Mouse (Mus musculus) megakaryocyte, embryonic 14.5 days (primary cell): Measurements from ENCODE around the gene Rbfox2.

Source experiments
- FLI1 ChIP-seq: IDR thresholded peaks from 2 replicates; pipeline ENCODE4 v1.6.1; 2012; ENCODE audit warnings: low read length, inconsistent platforms, mixed read lengths
- GATA1 ChIP-seq: IDR thresholded peaks from 3 replicates; pipeline ENCODE4 v1.6.1; 2012; ENCODE audit warnings: mixed read lengths, low read length, inconsistent platforms, borderline replicate concordance

DNA sequence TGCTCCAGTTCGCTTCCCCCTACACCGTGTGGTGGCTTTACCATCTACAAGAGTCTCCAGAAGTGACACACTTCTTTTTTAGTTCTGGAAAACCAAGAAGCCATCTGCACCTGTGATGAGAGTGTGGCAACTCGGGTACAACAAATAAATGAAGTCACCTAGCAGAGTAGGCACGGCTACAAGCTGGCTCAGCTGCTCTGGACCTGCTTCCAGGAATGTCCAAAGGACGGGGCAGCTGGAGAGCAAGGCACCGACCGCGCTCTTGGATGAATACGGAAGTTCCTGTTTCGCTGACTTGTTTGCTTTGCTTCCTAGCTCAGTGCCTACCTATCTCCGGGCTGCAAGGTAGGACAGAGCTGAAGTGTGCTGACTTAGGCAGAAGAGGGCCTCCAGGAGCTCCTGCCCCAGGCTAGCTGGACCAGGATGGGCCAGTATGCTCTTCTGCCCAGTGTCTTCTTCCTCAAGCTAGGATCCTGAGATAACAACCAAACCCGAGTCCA, 22.9 kb upstream of the Rbfox2 start:
- TF ChIP-seq GATA1 (no peak), FLI1 (no peak)
